Mouse (Mus musculus) ovary, adult 18-20 months (tissue): Measurements from ENCODE around the gene Cep57l1.
"Not testable (repeated sequence)": the region's sequence is repeated elsewhere in the genome, so short reads cannot be mapped to it uniquely, and the experiment has no call there.

Experiments used
- DNase-seq: peaks from one replicate; pipeline ENCODE4 v3.0.0; 2022; ENCODE audit warnings: low spot score, mixed read lengths

The Cep57l1 gene

GRCm38 (mm10) chr10:41809771-41810563 lies at the start of gene Cep57l1, which contains the start of gene Sesn1:
Gene Cep57l1, minus strand, starts transcription at chr10:41809871.
Gene Sesn1, plus strand, starts transcription at chr10:41809935.
- peak; percentile 94 for DNase-seq

- no peak for DNase-seq
Measured at GRCm38 (mm10) chr10:41848721-41849120, 39.0 kb upstream of the Cep57l1 start.

- DNase-seq, result no peak
Measured at GRCm38 (mm10) chr10:41847737-41848136, 38.1 kb upstream of the Cep57l1 start.

- no peak for DNase-seq
Measured at GRCm38 (mm10) chr10:41838911-41839310, 29.2 kb upstream of the Cep57l1 start.

DNA sequence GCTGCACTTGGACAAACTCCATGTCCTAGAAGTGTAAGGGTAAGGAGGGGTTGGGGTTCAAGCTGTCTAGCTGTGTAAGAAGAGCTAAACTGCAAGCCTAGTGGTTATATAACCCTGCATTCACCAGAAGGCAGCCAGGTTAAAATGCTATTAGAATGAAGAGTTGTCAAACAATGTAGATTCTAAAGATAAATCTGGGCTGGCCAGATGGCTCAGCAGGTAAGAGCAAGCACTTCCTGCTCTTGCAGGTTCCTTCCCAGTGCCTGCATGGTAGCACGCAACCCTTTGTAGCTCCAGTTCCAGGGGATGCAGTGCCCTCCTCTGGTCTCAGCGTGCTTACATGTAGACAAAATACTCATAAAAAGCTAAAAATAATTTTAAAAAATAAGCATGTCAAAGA lies 24.5 kb upstream of the Cep57l1 start:
- DNase-seq, result no peak

DNA sequence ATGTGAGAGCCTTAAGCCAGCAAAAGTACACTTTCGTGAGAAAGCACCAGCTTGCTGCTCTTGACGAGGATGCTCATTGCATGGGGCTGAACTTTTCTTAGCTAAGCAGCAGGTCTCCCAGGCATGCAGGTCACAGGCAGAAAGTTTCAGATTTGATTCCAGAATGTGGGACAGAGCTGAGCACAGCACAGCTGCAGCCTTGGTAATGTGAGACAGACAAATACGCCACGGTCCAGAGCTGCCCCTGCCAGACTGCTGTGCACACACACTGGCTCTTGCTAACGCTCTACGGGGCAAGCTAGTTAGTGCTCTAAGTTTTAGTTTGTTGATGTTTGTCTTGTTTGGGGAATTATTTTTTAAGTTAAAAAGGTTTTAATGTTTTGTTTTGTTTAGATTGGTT lies 22.5 kb upstream of the Cep57l1 start:
- no peak for DNase-seq

DNA sequence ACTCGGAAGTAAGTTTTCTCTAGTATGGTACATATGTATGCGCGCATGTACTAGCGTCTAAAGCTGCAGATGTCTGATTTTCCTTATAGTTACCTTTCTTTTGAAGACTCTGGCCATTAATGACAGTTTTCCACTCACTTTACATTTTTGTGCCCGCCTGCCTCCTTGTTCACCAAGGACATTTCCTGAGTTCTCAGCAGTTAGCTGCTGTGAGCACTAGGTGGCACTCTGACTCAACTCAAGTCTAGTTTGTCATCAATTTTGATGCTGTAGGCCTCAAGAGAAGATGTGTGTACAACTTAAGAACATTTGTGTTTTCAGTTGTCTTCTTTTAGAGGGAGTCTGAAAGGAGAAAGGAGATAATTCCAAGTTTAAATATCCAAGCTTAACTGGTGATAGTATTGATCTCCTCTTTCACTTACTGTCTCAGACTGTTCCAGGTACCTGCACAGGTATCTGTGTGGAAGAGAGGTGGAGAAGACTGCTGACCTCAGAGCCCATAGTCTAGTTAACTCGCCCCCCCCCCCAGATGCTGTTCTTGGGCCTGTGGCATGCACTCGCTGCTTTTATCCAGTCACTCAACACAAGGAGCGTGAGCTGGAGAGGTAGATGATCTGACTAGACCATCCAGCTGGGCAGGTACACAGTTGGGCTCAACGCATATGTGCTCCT lies 21.3 kb upstream of the Cep57l1 start:
- DNase-seq, result peak; percentile 22

GRCm38 (mm10) chr10:41830445-41830844 lies 20.8 kb upstream of the Cep57l1 start:
- DNase-seq, result no peak

GRCm38 (mm10) chr10:41829980-41830379 lies 20.3 kb upstream of the Cep57l1 start:
- DNase-seq, result no peak

DNA sequence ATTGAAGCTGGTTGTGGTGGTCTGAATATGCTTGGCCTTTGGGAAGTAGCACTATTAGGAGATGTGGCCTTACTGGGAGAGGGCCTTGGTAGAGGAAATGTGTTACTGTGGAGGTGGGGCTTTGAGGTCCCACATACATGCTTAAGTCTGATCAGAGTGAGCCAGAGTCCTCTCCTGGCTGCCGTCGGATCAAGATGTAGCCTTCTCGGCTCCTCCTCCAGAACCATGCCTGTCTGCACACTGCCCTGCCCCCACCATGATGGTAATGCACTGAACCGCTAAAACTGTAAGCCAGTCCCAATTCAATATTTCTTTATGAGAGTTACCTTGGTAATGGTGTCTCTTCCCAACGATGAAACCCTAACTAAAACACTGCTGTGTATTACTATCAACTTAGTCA lies 19.5 kb upstream of the Cep57l1 start:
- no peak for DNase-seq

GRCm38 (mm10) chr10:41827784-41828183 lies 18.1 kb upstream of the Cep57l1 start:
- no peak for DNase-seq

DNA sequence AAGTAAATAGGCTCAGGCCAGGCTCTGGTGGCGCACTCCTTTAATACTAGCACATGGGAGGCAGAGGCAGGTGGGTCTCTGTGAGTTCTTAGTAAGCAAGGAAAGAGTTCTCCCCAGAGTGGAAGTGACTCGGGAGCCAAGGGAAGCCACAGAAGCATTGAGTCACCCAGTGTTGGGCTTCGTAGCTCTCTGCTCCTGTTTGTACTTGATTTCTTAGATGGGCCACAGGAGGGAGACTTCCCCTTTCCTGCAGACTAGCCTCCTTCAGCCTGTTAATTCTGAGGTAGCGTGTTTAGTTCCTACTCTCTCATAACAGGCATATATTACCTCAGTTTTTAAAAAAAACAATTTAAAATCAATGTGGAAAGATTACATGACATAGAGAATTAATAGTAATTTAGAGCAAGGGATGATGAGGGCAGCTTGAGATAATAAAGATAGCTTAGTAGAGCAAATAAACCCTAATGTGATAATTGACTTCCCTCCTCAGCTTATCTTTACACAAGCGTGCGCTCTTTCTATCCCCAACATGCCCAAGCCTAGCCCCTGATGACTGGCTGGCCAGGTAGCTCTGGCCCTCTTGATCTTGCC lies 16.9 kb upstream of the Cep57l1 start:
- no peak for DNase-seq

GRCm38 (mm10) chr10:41825996-41826395 lies 16.3 kb upstream of the Cep57l1 start:
- DNase-seq, result no peak

DNA sequence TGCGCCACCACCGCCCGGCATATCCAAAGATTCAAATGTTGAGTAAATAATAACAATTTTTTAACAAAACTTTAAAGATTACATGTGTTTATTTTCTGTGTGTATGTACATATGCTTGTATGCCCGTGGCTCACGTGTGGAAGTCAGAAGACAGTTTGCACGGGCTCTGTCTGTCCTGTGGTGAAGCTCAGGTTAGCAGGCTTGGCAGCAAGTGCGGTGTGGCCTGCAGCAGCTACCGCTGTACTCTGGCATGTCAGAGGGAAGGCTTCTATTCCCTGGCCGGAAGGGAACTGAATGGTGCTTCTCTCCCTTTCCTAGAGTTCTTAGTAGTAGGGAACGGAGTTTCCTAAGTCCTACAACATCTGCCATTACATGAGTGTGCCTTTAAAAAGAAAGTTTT lies 15.4 kb upstream of the Cep57l1 start:
- no peak for DNase-seq

DNA sequence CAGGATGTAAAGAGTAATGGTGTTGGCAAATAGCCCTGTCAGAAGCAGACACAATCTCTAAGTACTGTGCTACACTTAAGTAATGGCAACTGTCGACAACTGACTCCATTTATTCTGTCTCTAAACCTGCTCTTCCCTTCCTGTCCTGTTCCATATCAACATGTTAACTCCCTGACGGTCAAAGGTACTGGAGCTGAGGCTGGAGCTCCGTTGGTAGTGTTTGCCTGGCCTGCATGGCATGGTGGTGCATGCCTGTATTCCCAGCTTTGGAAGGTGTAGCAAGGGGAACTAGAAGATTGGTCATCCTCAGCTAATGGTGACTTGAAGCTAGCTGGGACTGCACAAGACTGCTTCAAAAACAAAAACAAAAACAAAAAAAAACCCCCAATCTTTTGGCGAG lies 14.2 kb upstream of the Cep57l1 start:
- no peak for DNase-seq

DNA sequence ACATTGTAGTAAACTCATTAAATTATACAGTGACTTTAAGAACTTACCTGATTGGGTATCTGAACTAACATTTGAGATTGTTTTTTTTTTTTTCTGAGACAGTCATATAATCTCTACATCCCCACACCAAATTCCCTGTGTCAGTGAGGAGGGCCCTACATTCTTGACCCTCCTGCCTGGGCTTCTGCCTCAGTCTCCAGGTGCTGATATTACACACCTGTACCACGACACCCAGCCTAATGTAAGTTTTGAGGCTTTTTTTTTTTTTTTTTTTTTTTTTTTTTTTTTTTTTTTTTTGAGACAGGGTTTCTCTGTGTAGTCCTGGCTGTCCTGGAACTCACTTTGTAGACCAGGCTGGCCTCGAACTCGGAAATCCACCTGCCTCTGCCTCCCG lies 13.6 kb upstream of the Cep57l1 start:
- DNase-seq, result not testable (repeated sequence)

GRCm38 (mm10) chr10:41822573-41823281 lies 13.1 kb upstream of the Cep57l1 start:
- DNase-seq, result no peak

DNA sequence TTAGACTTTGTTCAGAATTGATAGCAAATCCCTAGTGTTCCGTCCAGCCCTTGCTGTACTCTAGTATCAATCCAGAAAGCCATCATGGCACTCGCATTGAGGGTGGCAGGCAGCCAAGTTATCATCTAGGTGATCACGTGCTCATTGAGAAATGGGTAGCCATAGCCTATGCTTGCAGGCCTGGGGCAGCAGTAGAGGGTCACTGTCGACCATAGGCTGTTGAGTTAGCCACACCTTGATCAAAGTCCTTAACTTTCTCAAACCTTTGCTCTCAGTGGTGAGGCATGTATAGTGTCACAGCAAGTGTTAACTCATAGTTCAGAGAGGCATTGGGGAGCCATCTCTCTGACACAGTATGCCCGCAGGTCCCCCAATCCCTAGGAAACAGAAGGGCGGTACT lies 11.5 kb upstream of the Cep57l1 start:
- DNase-seq, result no peak

- DNase-seq, result no peak
Measured at GRCm38 (mm10) chr10:41820401-41820800, 10.7 kb upstream of the Cep57l1 start.

GRCm38 (mm10) chr10:41819307-41819706 lies 9.6 kb upstream of the Cep57l1 start:
- DNase-seq, result no peak

DNA sequence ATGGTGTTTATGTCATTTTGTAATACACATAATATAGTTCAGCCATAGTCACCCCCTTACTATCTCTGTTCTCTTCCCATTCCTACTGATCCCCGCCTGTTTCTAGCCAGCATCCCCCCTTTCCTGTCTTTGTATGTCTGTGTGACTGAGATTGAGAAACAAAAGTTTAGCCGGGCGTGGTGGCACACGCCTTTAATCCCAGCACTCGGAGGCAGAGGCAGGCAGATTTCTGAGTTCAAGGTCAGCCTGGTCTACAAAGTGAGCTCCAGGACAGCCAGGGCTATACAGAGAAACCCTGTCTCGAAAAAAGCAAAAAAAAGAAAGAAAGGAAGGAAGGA lies 9.0 kb upstream of the Cep57l1 start:
- not testable (repeated sequence) for DNase-seq

- DNase-seq, result no peak
Measured at GRCm38 (mm10) chr10:41818036-41818732, 8.5 kb upstream of the Cep57l1 start.
